ENCODE assay signal across 8 mouse cellular contexts in genomic region chr13:98813167-98813566, GRCm38 (mm10). TPM values are rescaled to one million over a fixed set of nuclear protein-coding genes. Genes with fewer than 3 reads are reported as not detected.
DNase-seq lines count a peak whose midpoint lies in the region; ATAC-seq and TF ChIP-seq lines count a peak whose summit lies in the region.

No protein-coding gene starts in this region.

- H3K27me3 ChIP-seq in limb, embryonic 10.5 days (ENCODE audit: low read depth, poor library complexity, severe bottlenecking) = no peaks in the 10 kb centered on the region
- no peaks in the 10 kb centered on the region for H3K27me3 ChIP-seq in myocyte (ENCODE audit: control insufficient read depth, insufficient read depth, insufficient read length)

- peak overlapping the region; percentile 90 for H3K4me2 ChIP-seq in myocyte (ENCODE audit: low read depth)

- ATAC-seq in monocyte, adult 5-6 weeks (replicated peaks; ENCODE audit: insufficient number of reproducible peaks, low FRiP score, low TSS enrichment, poor library complexity, severe bottlenecking) = no peak

- no peak for DNase-seq in layer of hippocampus, adult 2 months (ENCODE audit: low spot score in 2 of 2)
- DNase-seq in layer of hippocampus, postnatal 25 days (ENCODE audit: extremely low spot score in 1 of 2, low spot score in 1 of 2) = no peak
- DNase-seq in limb, embryonic 10.5 days (ENCODE audit: low spot score) = no peak
- DNase-seq in gastrocnemius, postnatal 36 days = no peak
- no peak for DNase-seq in adrenal gland, postnatal 14 days

- no peak overlapping the region for H3K27ac ChIP-seq in layer of hippocampus, adult 2 months
- no peak overlapping the region for H3K27ac ChIP-seq in embryonic fibroblast, embryonic 13.5 days (ENCODE audit: insufficient read depth, low read length)
- H3K27ac ChIP-seq in limb, embryonic 10.5 days = no peak overlapping the region

- TF ChIP-seq CTCF in layer of hippocampus, adult 2 months (conservative IDR thresholded peaks at IDR 0.05) = no peak
- TF ChIP-seq CTCF in embryonic fibroblast, embryonic 13.5 days (IDR thresholded peaks at IDR 0.05; ENCODE audit: borderline replicate concordance, insufficient read depth, low read length) = no peak

- H3K36me3 ChIP-seq in limb, embryonic 10.5 days = peaks cover 8% of the 10 kb centered on the region
- H3K36me3 ChIP-seq in myocyte (ENCODE audit: control insufficient read depth, insufficient read depth) = no peaks in the 10 kb centered on the region

- H3ac ChIP-seq in myocyte (ENCODE audit: control insufficient read depth, insufficient read length) = no peak overlapping the region

- H3K79me2 ChIP-seq in myocyte (ENCODE audit: control insufficient read depth, insufficient read depth) = peaks cover 63% of the 10 kb centered on the region

- peaks cover 4% of the 10 kb centered on the region; the same call in 1 of the 2 replicates for H3K4me1 ChIP-seq in embryonic fibroblast, embryonic 13.5 days (ENCODE audit: control insufficient read depth, insufficient read depth, low read length)
- H3K4me1 ChIP-seq in limb, embryonic 10.5 days = peaks cover 18% of the 10 kb centered on the region

- intact Hi-C loops in gastrocnemius, postnatal 36 days (cut with DNase I) = no loop called here

- peak overlapping the region; percentile 79; the same call in 1 of the 2 replicates for H3K4me3 ChIP-seq in layer of hippocampus, adult 2 months
- peak overlapping the region; percentile 39 for H3K4me3 ChIP-seq in embryonic fibroblast, embryonic 13.5 days (ENCODE audit: insufficient read depth, low read length)
- peak overlapping the region; percentile 90; the same call in 1 of the 2 replicates for H3K4me3 ChIP-seq in limb, embryonic 10.5 days
- peak overlapping the region; percentile 69 for H3K4me3 ChIP-seq in myocyte

- no peak for TF ChIP-seq POLR2A in embryonic fibroblast, embryonic 13.5 days (IDR thresholded peaks at IDR 0.05; ENCODE audit: low read depth, low read length)
- no peak for TF ChIP-seq POLR2A in myocyte (IDR thresholded peaks at IDR 0.05; ENCODE audit: insufficient read length, low read depth)

- 94% methylated on average over 2 of the region's 2 CpGs for WGBS in limb, embryonic 10.5 days

- no peaks in the 10 kb centered on the region for H3K9me3 ChIP-seq in limb, embryonic 10.5 days (replicated peaks)

TF ChIP-seq in myocyte, 11 proteins besides CTCF, POLR2A, EP300 and RAD21:
- TF ChIP-seq POLR2AphosphoS2 (IDR thresholded peaks at IDR 0.05; ENCODE audit: insufficient read length, low read depth) = no peak
- no peak for TF ChIP-seq USF1 (IDR thresholded peaks at IDR 0.05; ENCODE audit: low read depth)
- TF ChIP-seq CEBPB (IDR thresholded peaks at IDR 0.05; ENCODE audit: insufficient read depth, poor library complexity, severe bottlenecking) = no peak
- no peak for TF ChIP-seq MYOG (IDR thresholded peaks at IDR 0.05; ENCODE audit: control insufficient read depth in 1 of 3, insufficient read depth in 1 of 3, insufficient read length in 2 of 3, low read depth in 2 of 3)
- no peak for TF ChIP-seq REST (IDR thresholded peaks at IDR 0.05; ENCODE audit: insufficient read depth, insufficient read length)
- no peak for TF ChIP-seq TCF12 (IDR thresholded peaks at IDR 0.05; ENCODE audit: insufficient read depth, poor library complexity, severe bottlenecking)
- TF ChIP-seq TCF3 (IDR thresholded peaks at IDR 0.05; ENCODE audit: insufficient read length, low read depth) = no peak
- TF ChIP-seq E2F4 (IDR thresholded peaks at IDR 0.05; ENCODE audit: insufficient read depth) = no peak
- no peak for TF ChIP-seq SRF (IDR thresholded peaks at IDR 0.05; ENCODE audit: control insufficient read depth, insufficient read length, low read depth)
- TF ChIP-seq MAX (IDR thresholded peaks at IDR 0.05; ENCODE audit: low read depth) = no peak
- TF ChIP-seq MYOD1 (IDR thresholded peaks at IDR 0.05; ENCODE audit: control insufficient read depth in 1 of 3, insufficient read length in 2 of 3, low read depth in 2 of 3) = no peak

RNA-seq across cellular contexts. Expression of gene Fcho2, which starts 2.1 kb away (rescaled TPM):
- 10 to 100 TPM; 37.7 to 44.8 TPM for total RNA-seq in layer of hippocampus, adult 2 months (2021)
- 10 to 100 TPM; 33.7 to 39.7 TPM for total RNA-seq in layer of hippocampus, postnatal 25 days (2021)
- polyA plus RNA-seq in embryonic fibroblast, embryonic 13.5 days (2011; ENCODE audit: insufficient read length, low read depth, missing spikeins) = 36.4 and 57.6 TPM in 2 replicates
- polyA plus RNA-seq in limb, embryonic 10.5 days (2016; fragmentation: Nextera tagmentation; extraction: Ambion mirVana) = 26.1 and 34.1 TPM in 2 replicates
- polyA plus RNA-seq in myocyte (2012; fragmentation: generic; extraction: Trizol) = 3.9 TPM
- 10 to 100 TPM; 20.2 TPM for total RNA-seq in gastrocnemius, postnatal 36 days (2021)
- 92.8 to 137 TPM (median 105 TPM) in 3 replicates for total RNA-seq in monocyte, adult 5-6 weeks (2017)
- 47.5 and 55.1 TPM in 2 replicates for total RNA-seq in adrenal gland, postnatal 14 days (2021)

Comparison
In these comparisons a context has a peak if more than half of its experiments do, and no peak if none do; other contexts are left out.
1. H3K4me3 ChIP-seq: peak in every context shown above with its lines; median percentile 90 in limb, embryonic 10.5 days; 79 in layer of hippocampus, adult 2 months; 69 in myocyte; 39 in embryonic fibroblast, embryonic 13.5 days.